In the genomic region with DNA sequence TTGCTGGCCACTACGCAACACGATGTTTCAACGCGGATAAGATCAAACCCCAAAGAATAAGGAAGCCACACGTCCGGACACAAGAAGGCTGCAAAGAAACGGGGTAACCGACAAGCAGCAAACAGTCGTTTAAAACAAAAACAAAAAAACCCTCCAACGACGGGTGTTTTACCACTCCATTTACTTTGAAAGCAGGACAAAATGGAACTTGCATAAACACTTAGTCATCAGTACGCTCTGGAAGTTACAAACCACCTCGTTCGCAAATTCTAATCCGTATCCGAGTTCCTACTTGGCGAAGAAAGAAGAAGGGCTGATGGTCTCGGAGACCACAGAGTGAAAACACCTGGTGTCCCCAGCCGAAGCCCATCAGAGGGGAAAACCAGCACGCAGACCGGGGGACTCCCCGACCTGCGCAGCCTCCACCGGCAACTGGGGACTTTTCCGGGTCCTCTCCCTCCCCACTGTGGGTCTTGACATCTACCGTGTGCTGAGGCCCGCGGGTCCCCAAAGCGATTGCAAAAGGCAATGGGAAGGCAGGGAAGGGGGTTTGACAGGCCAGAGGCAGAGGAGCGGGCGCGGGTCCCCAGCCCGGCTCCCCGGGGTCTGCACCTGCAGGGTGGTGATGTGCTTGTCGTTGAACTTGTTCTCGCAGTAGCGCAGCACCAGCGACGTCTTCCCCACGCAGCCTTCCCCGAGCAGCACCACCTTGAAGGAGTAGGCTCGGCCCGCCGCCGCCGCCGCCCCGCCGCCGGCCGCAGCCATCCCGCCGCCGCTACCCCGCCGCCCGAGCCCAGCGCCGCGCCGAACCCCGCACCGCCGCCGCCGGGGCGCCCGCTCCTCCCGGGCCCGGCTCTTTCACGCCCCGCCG, we compare ENCODE assay signal across 8 mouse cellular contexts. TPM values are rescaled to one million over a fixed set of nuclear protein-coding genes. Genes with fewer than 3 reads are reported as not detected.
DNase-seq lines count a peak whose midpoint lies in the region; ATAC-seq and TF ChIP-seq lines count a peak whose summit lies in the region.

No protein-coding gene starts in this region.

- H3K36me3 ChIP-seq in forebrain, postnatal 0 days (ENCODE audit: insufficient read depth): no peaks in the 10 kb centered on the region
- no peaks in the 10 kb centered on the region for H3K36me3 ChIP-seq in intestine, embryonic 16.5 days (ENCODE audit: control insufficient read depth, insufficient read depth, low read length)
- no peaks in the 10 kb centered on the region for H3K36me3 ChIP-seq in lung, embryonic 15.5 days

- H3K4me1 ChIP-seq in forebrain, postnatal 0 days (ENCODE audit: insufficient read depth): peaks cover 14% of the 10 kb centered on the region
- peaks cover 27% of the 10 kb centered on the region for H3K4me1 ChIP-seq in intestine, embryonic 16.5 days (ENCODE audit: control insufficient read depth, insufficient read depth, low read length)
- H3K4me1 ChIP-seq in lung, embryonic 15.5 days: peaks cover 28% of the 10 kb centered on the region

- H3K27me3 ChIP-seq in forebrain, postnatal 0 days (ENCODE audit: insufficient read depth, low read length): no peaks in the 10 kb centered on the region
- H3K27me3 ChIP-seq in intestine, embryonic 16.5 days (replicated peaks; ENCODE audit: control insufficient read depth, insufficient read depth, low read length): no peaks in the 10 kb centered on the region
- no peaks in the 10 kb centered on the region for H3K27me3 ChIP-seq in lung, embryonic 15.5 days

- peak overlapping the region; percentile 62 for H3K4me2 ChIP-seq in forebrain, postnatal 0 days (ENCODE audit: low read depth)
- peak overlapping the region; percentile 83 for H3K4me2 ChIP-seq in intestine, embryonic 16.5 days (ENCODE audit: low read depth, low read length)
- H3K4me2 ChIP-seq in lung, embryonic 15.5 days: peak overlapping the region; percentile 78

- ATAC-seq in forebrain, postnatal 0 days: peak; percentile 71
- peak; percentile 52 for ATAC-seq in intestine, embryonic 16.5 days
- ATAC-seq in lung, embryonic 15.5 days (ENCODE audit: borderline replicate concordance, extremely low read depth, low FRiP score, low TSS enrichment): peak; percentile 70; the same call in 1 of the 2 replicates

- peak; percentile 32 for DNase-seq in urinary bladder, postnatal 25 days (ENCODE audit: low spot score)
- DNase-seq in urinary bladder, adult 2 months (ENCODE audit: low spot score): no peak
- DNase-seq in adrenal gland, postnatal 4 days (ENCODE audit: low spot score in 2 of 2): peak; percentile 19 to 22
- peak; percentile 50 for DNase-seq in forebrain, postnatal 0 days
- peak; percentile 39 for DNase-seq in retina, embryonic 14.5 days (ENCODE audit: low spot score)
- DNase-seq in cerebellum, postnatal 4 days (ENCODE audit: low spot score in 2 of 2): no peak

- TF ChIP-seq CTCF in forebrain, postnatal 0 days (IDR thresholded peaks at IDR 0.05; ENCODE audit: low read depth): no peak

- H3K9me3 ChIP-seq in forebrain, postnatal 0 days (ENCODE audit: low read length): no peaks in the 10 kb centered on the region
- no peaks in the 10 kb centered on the region for H3K9me3 ChIP-seq in intestine, embryonic 16.5 days (ENCODE audit: control insufficient read depth, low read length)
- no peaks in the 10 kb centered on the region for H3K9me3 ChIP-seq in lung, embryonic 15.5 days

- WGBS in forebrain, postnatal 0 days: 1% methylated on average over 71 of the region's 73 CpGs
- under 1% methylated on average over 42 of the region's 73 CpGs for WGBS in intestine, embryonic 16.5 days
- under 1% methylated on average over 50 of the region's 73 CpGs for WGBS in lung, embryonic 15.5 days

- peak overlapping the region; percentile 99 for H3K27ac ChIP-seq in forebrain, postnatal 0 days (ENCODE audit: low read depth, low read length)
- peak overlapping the region; percentile 96 for H3K27ac ChIP-seq in intestine, embryonic 16.5 days (ENCODE audit: low read length)
- H3K27ac ChIP-seq in lung, embryonic 15.5 days: peak overlapping the region; percentile 96

- H3K9ac ChIP-seq in forebrain, postnatal 0 days: peak overlapping the region; percentile 97
- peak overlapping the region; percentile 98 for H3K9ac ChIP-seq in intestine, embryonic 16.5 days (ENCODE audit: low read depth, low read length)
- peak overlapping the region; percentile 73 for H3K9ac ChIP-seq in lung, embryonic 15.5 days

- peak overlapping the region; percentile 97 for H3K4me3 ChIP-seq in forebrain, postnatal 0 days (ENCODE audit: low read depth, low read length)
- peak overlapping the region; percentile 95 for H3K4me3 ChIP-seq in intestine, embryonic 16.5 days (ENCODE audit: low read length)
- peak overlapping the region; percentile 80 for H3K4me3 ChIP-seq in lung, embryonic 15.5 days

RNA-seq across cellular contexts. Expression of a gene that starts 0.6 kb away (rescaled TPM):
- 36.2 and 39.5 TPM in 2 replicates for polyA plus RNA-seq in urinary bladder, adult 2 months (2012; rRNA removed)
- 10 to 100 TPM; 47.3 to 48.6 TPM for total RNA-seq in adrenal gland, postnatal 4 days (2021)
- 31.2 and 34.7 TPM in 2 replicates for total RNA-seq in forebrain, postnatal 0 days (2014; rRNA removed)
- polyA plus RNA-seq in forebrain, postnatal 0 days (2015; fragmentation: Nextera tagmentation; extraction: Ambion mirVana): 10.7 and 14.8 TPM in 2 replicates
- polyA plus RNA-seq in intestine, embryonic 16.5 days (2015; fragmentation: Nextera tagmentation; extraction: Ambion mirVana): 4.7 and 5.1 TPM in 2 replicates
- polyA plus RNA-seq in lung, embryonic 15.5 days (2015; fragmentation: Nextera tagmentation; extraction: Ambion mirVana): 4.7 and 5.9 TPM in 2 replicates

RNA-seq across cellular contexts. Expression of a gene that starts 47.5 kb away (rescaled TPM):
- 18.8 and 19.4 TPM in 2 replicates for polyA plus RNA-seq in urinary bladder, adult 2 months (2012; rRNA removed)
- 10 to 100 TPM; 34.1 to 42.3 TPM for total RNA-seq in adrenal gland, postnatal 4 days (2021)
- total RNA-seq in forebrain, postnatal 0 days (2014; rRNA removed): 30.5 and 36.0 TPM in 2 replicates
- polyA plus RNA-seq in forebrain, postnatal 0 days (2015; fragmentation: Nextera tagmentation; extraction: Ambion mirVana): 29.1 and 38.8 TPM in 2 replicates
- polyA plus RNA-seq in intestine, embryonic 16.5 days (2015; fragmentation: Nextera tagmentation; extraction: Ambion mirVana): 35.2 and 43.4 TPM in 2 replicates
- 23.2 and 29.3 TPM in 2 replicates for polyA plus RNA-seq in lung, embryonic 15.5 days (2015; fragmentation: Nextera tagmentation; extraction: Ambion mirVana)

Comparison
In these comparisons a context has a peak if more than half of its experiments do, and no peak if none do; other contexts are left out.
1. DNase-seq: peak in urinary bladder, postnatal 25 days (single experiment), adrenal gland, postnatal 4 days (2 of 2), forebrain, postnatal 0 days (single experiment) and retina, embryonic 14.5 days (single experiment); none in urinary bladder, adult 2 months (single experiment) and cerebellum, postnatal 4 days (0 of 2).
2. Peak in every context shown above with its lines, with median percentiles within 50 percentile points of each other: ATAC-seq, H3K27ac ChIP-seq, H3K4me2 ChIP-seq, H3K4me3 ChIP-seq and H3K9ac ChIP-seq.